Mouse (Mus musculus) heart, embryonic 11.5 days (tissue): ENCODE measurements around the gene Rdh16. TPM values are rescaled to one million over a fixed set of nuclear protein-coding genes. Genes with fewer than 3 reads are reported as not detected.
"Not testable (repeated sequence)": the region's sequence is repeated elsewhere in the genome, so short reads cannot be mapped to it uniquely, and the experiment has no call there.

Experiments used
- ATAC-seq: fragments of 200-750 bp; cut with Nextera tagmentation; replicated peaks from 2 replicates; pipeline ENCODE4 v1.8.0; 2017; ENCODE audit warnings: moderate library complexity; ENCODE audit not compliant: insufficient number of reproducible peaks, low FRiP score, low TSS enrichment
- H3K27ac ChIP-seq: fragments of 300-500 bp; sonication (generic); 2 replicates; pipeline ENCODE4 v1.5.1; 2014; ENCODE audit warnings: mild to moderate bottlenecking, low read depth, low read length
- H3K27me3 ChIP-seq: fragments of 300-500 bp; sonication (generic); 2 replicates; pipeline ENCODE4 v1.6.1; 2014; ENCODE audit warnings: mild to moderate bottlenecking, low read length, mixed read lengths; ENCODE audit not compliant: control insufficient read depth, insufficient read depth
- H3K36me3 ChIP-seq: fragments of 300-500 bp; sonication (generic); 2 replicates; pipeline ENCODE4 v1.6.1; 2014; ENCODE audit warnings: mild to moderate bottlenecking, low read length, moderate library complexity, mixed read lengths; ENCODE audit not compliant: control insufficient read depth, insufficient read depth
- H3K4me1 ChIP-seq: fragments of 300-500 bp; sonication (generic); 2 replicates; pipeline ENCODE4 v1.6.1; 2014; ENCODE audit warnings: low read length; ENCODE audit not compliant: control insufficient read depth, insufficient read depth
- H3K4me2 ChIP-seq: fragments of 300-500 bp; sonication (generic); 2 replicates; pipeline ENCODE4 v1.6.1; 2014; ENCODE audit warnings: mild to moderate bottlenecking, moderate library complexity
- H3K4me3 ChIP-seq: fragments of 300-500 bp; sonication (generic); 2 replicates; pipeline ENCODE4 v1.5.1; 2014; ENCODE audit warnings: low read depth, low read length
- H3K9ac ChIP-seq: fragments of 300-500 bp; sonication (generic); 2 replicates; pipeline ENCODE4 v1.6.1; 2014; ENCODE audit warnings: mild to moderate bottlenecking, low read depth, low read length, moderate library complexity
- H3K9me3 ChIP-seq: fragments of 300-500 bp; sonication (generic); replicated peaks from 2 replicates; pipeline ENCODE4 v1.6.1; 2016; ENCODE audit warnings: low read length; ENCODE audit not compliant: control insufficient read depth
- WGBS: fragments of 180-500 bp; shearing (Covaris S2); extraction: QIAGEN DNeasy Blood & Tissue Kit; methylation state at CpG from one replicate; pipeline ENCODE4 v1.1.7; 2014; ENCODE audit not compliant: insufficient replicate concordance; 5-methylcytosine and 5-hydroxymethylcytosine counted together
- polyA plus RNA-seq: library from polyadenylated mRNA; unstranded; fragments of >200 nt; fragmentation: Nextera tagmentation; extraction: Ambion mirVana; gene quantifications from 2 replicates; pipeline ENCODE4 v1.2.1, GENCODE M21; 2014

Rdh16 gene
- polyA plus RNA-seq, 1 experiment from 2014 or later: not detected

GRCm38 (mm10) chr10:127840776-127841175 is 39.8 kb downstream of the Rdh16 start:
- 62% methylated on average over 2 of the region's 2 CpGs for WGBS
- Histone ChIP-seq H3K36me3 (no peaks in the 10 kb centered on the region), H3K4me1 (no peaks in the 10 kb centered on the region), H3K9ac (no peak overlapping the region), H3K9me3 (no peaks in the 10 kb centered on the region), H3K4me3 (no peak overlapping the region), H3K27ac (no peak overlapping the region), H3K4me2 (no peak overlapping the region), H3K27me3 (no peaks in the 10 kb centered on the region)
- no peak for ATAC-seq

- 84% methylated on average over 5 of the region's 5 CpGs for WGBS
- H3K9me3 ChIP-seq, H3K4me2 ChIP-seq, H3K27ac ChIP-seq, H3K9ac ChIP-seq, H3K36me3 ChIP-seq, H3K27me3 ChIP-seq, ATAC-seq, H3K4me1 ChIP-seq, H3K4me3 ChIP-seq: not testable (repeated sequence)
Observed at GRCm38 (mm10) chr10:127845945-127846344, 45.0 kb downstream of the Rdh16 start.

- H3K4me2 ChIP-seq: no peak overlapping the region
- no peak overlapping the region for H3K4me3 ChIP-seq
- no peak overlapping the region for H3K9ac ChIP-seq
- no peaks in the 10 kb centered on the region for H3K27me3 ChIP-seq
- no peak overlapping the region for H3K27ac ChIP-seq
- no peaks in the 10 kb centered on the region for H3K4me1 ChIP-seq
- WGBS: 71% methylated on average over 1 of the region's 1 CpGs
- H3K36me3 ChIP-seq: no peaks in the 10 kb centered on the region
- ATAC-seq: no peak
- H3K9me3 ChIP-seq: no peaks in the 10 kb centered on the region
Observed at GRCm38 (mm10) chr10:127848089-127848488, 47.1 kb downstream of the Rdh16 start.

- 54% methylated on average over 1 of the region's 1 CpGs for WGBS
- no peak for ATAC-seq
- Histone ChIP-seq H3K27ac (no peak within 1 kb of the TSS), H3K9ac (no peak within 1 kb of the TSS), H3K4me2 (no peak within 1 kb of the TSS), H3K4me3 (no peak within 1 kb of the TSS), H3K27me3 (no peaks in the 10 kb centered on the region), H3K36me3 (no peaks in the 10 kb centered on the region), H3K9me3 (no peaks in the 10 kb centered on the region), H3K4me1 (no peaks in the 10 kb centered on the region)
Observed at GRCm38 (mm10) chr10:127849628-127850027, 48.7 kb downstream of the Rdh16 start, which contains the start of gene Rdh19. TSS of gene Rdh19 (plus strand) at chr10:127849928.

- no peak for ATAC-seq
- Histone ChIP-seq H3K27ac (no peak overlapping the region), H3K4me1 (no peaks in the 10 kb centered on the region), H3K27me3 (no peaks in the 10 kb centered on the region), H3K9ac (no peak overlapping the region), H3K4me2 (no peak overlapping the region), H3K4me3 (no peak overlapping the region), H3K9me3 (no peaks in the 10 kb centered on the region; the same call in 1 of the 2 replicates), H3K36me3 (no peaks in the 10 kb centered on the region)
Observed at GRCm38 (mm10) chr10:127856376-127856775, 55.4 kb downstream of the Rdh16 start.

- H3K9me3 ChIP-seq: no peaks in the 10 kb centered on the region
- no peak overlapping the region for H3K4me2 ChIP-seq
- H3K4me3 ChIP-seq: no peak overlapping the region
- ATAC-seq: no peak
- no peak overlapping the region for H3K27ac ChIP-seq
- H3K27me3 ChIP-seq: no peaks in the 10 kb centered on the region
- H3K36me3 ChIP-seq: no peaks in the 10 kb centered on the region
- no peaks in the 10 kb centered on the region for H3K4me1 ChIP-seq
- H3K9ac ChIP-seq: no peak overlapping the region
Observed at GRCm38 (mm10) chr10:127864931-127865330, 64.0 kb downstream of the Rdh16 start.

GRCm38 (mm10) chr10:127866232-127866631 is 65.3 kb downstream of the Rdh16 start, which contains the start of gene Rdh16f2:
TSS of gene Rdh16f2 (plus strand) at chr10:127866474.
- Histone ChIP-seq H3K4me1 (no peaks in the 10 kb centered on the region), H3K27ac (no peak within 1 kb of the TSS), H3K9ac (no peak within 1 kb of the TSS), H3K36me3 (no peaks in the 10 kb centered on the region), H3K27me3 (no peaks in the 10 kb centered on the region), H3K4me3 (no peak within 1 kb of the TSS), H3K4me2 (no peak within 1 kb of the TSS), H3K9me3 (peaks cover 2% of the 10 kb centered on the region; the same call in 1 of the 2 replicates)
- ATAC-seq: no peak
- WGBS: 76% methylated on average over 3 of the region's 3 CpGs

- Histone ChIP-seq H3K27ac (no peak overlapping the region), H3K9me3 (peaks cover 2% of the 10 kb centered on the region; the same call in 1 of the 2 replicates), H3K4me2 (no peak overlapping the region), H3K36me3 (no peaks in the 10 kb centered on the region), H3K4me1 (no peaks in the 10 kb centered on the region), H3K4me3 (no peak overlapping the region), H3K27me3 (no peaks in the 10 kb centered on the region), H3K9ac (no peak overlapping the region)
- ATAC-seq: no peak
- 60% methylated on average over 4 of the region's 4 CpGs for WGBS
Observed at GRCm38 (mm10) chr10:127872484-127872883, 71.5 kb downstream of the Rdh16 start.

- H3K9ac ChIP-seq: no peak overlapping the region
- no peak overlapping the region for H3K27ac ChIP-seq
- H3K4me3 ChIP-seq: no peak overlapping the region
- whole genome bisulfite sequencing: 16% methylated on average over 2 of the region's 2 CpGs
- no peak for ATAC-seq
- H3K36me3 ChIP-seq: no peaks in the 10 kb centered on the region
- H3K9me3 ChIP-seq: no peaks in the 10 kb centered on the region
- H3K4me2 ChIP-seq: no peak overlapping the region
- no peaks in the 10 kb centered on the region; the same call in 1 of the 2 replicates for H3K4me1 ChIP-seq
- H3K27me3 ChIP-seq: no peaks in the 10 kb centered on the region
Observed at GRCm38 (mm10) chr10:127877681-127878080, 76.7 kb downstream of the Rdh16 start.
